Mouse (Mus musculus) ES-Bruce4 (cell line): ENCODE measurements around the gene Tmem132c.

Source experiments
- CTCF ChIP-seq: IDR thresholded peaks from one replicate; pipeline ENCODE4 v1.8.1; 2011; ENCODE audit warnings: low read depth, low read length
- EP300 ChIP-seq: IDR thresholded peaks from 2 replicates; pipeline ENCODE4 v1.6.1; 2011; ENCODE audit warnings: low read depth, low read length; ENCODE audit not compliant: insufficient read depth

GRCm38 (mm10) chr5:127382571-127382970 is 141.0 kb downstream of the Tmem132c start:
- TF ChIP-seq CTCF (no peak), EP300 (no peak)
